Mouse (Mus musculus) limb, embryonic 10.5 days (tissue): ENCODE data around the gene Tyk2. TPM values are rescaled to one million over a fixed set of nuclear protein-coding genes. Genes with fewer than 3 reads are reported as not detected.

Source experiments
- DNase-seq: peaks from one replicate; pipeline ENCODE4 v3.0.0-alpha.2; 2017; ENCODE audit warnings: low spot score
- H3K27ac ChIP-seq: fragments of 300-500 bp; sonication (generic); 2 replicates; pipeline ENCODE4 v1.5.1; 2016; ENCODE audit warnings: mild to moderate bottlenecking
- H3K27me3 ChIP-seq: fragments of 300-500 bp; sonication (generic); 2 replicates; pipeline ENCODE4 v1.6.1; 2016; ENCODE audit warnings: low read depth, mild to moderate bottlenecking; ENCODE audit not compliant: poor library complexity, severe bottlenecking
- H3K36me3 ChIP-seq: fragments of 300-500 bp; sonication (generic); 2 replicates; pipeline ENCODE4 v1.6.1; 2016; ENCODE audit warnings: mild to moderate bottlenecking, moderate library complexity
- H3K4me1 ChIP-seq: fragments of 300-500 bp; sonication (generic); 2 replicates; pipeline ENCODE4 v1.6.1; 2016
- H3K4me3 ChIP-seq: fragments of 300-500 bp; sonication (generic); 2 replicates; pipeline ENCODE4 v1.5.1; 2016; ENCODE audit warnings: mild to moderate bottlenecking, moderate library complexity
- H3K9me3 ChIP-seq: fragments of 300-500 bp; sonication (generic); replicated peaks from 2 replicates; pipeline ENCODE4 v1.6.1; 2016; ENCODE audit warnings: mild to moderate bottlenecking
- WGBS: fragments of 180-500 bp; shearing (Covaris S2); methylation state at CpG from one replicate; pipeline ENCODE4 v1.1.7; 2016; 5-methylcytosine and 5-hydroxymethylcytosine counted together
- polyA plus RNA-seq: library from polyadenylated mRNA; unstranded; fragments of >200 nt; fragmentation: Nextera tagmentation; extraction: Ambion mirVana; gene quantifications from 2 replicates; pipeline ENCODE4 v1.2.1, GENCODE M21; 2016

Tyk2 gene
- polyA plus RNA-seq, 1 experiment from 2014 or later: 15.3 TPM

- H3K36me3 ChIP-seq: no peaks in the 10 kb centered on the region
- no peak overlapping the region for H3K27ac ChIP-seq
- WGBS: 33% methylated on average over 11 of the region's 11 CpGs
- H3K27me3 ChIP-seq: peaks cover 70% of the 10 kb centered on the region
- H3K9me3 ChIP-seq: no peaks in the 10 kb centered on the region
- no peak for DNase-seq
- peak overlapping the region; percentile 34 for H3K4me3 ChIP-seq
- H3K4me1 ChIP-seq: peaks cover 58% of the 10 kb centered on the region
Measured at GRCm38 (mm10) chr9:21163086-21164050, 32.3 kb upstream of the Tyk2 start.

GRCm38 (mm10) chr9:21161209-21161909, 30.3 kb upstream of the Tyk2 start:
- Histone ChIP-seq H3K9me3 (no peaks in the 10 kb centered on the region), H3K4me3 (peak overlapping the region; percentile 63), H3K27ac (peak overlapping the region; percentile 84), H3K4me1 (peaks cover 38% of the 10 kb centered on the region), H3K27me3 (peaks cover 60% of the 10 kb centered on the region), H3K36me3 (no peaks in the 10 kb centered on the region)
- under 1% methylated on average over 52 of the region's 52 CpGs for WGBS
- peak; percentile 92 for DNase-seq

GRCm38 (mm10) chr9:21154787-21155186, 23.7 kb upstream of the Tyk2 start:
- peaks cover 26% of the 10 kb centered on the region for H3K4me1 ChIP-seq
- H3K27me3 ChIP-seq: no peaks in the 10 kb centered on the region
- WGBS: 91% methylated on average over 3 of the region's 3 CpGs

GRCm38 (mm10) chr9:21153833-21154232, 22.8 kb upstream of the Tyk2 start:
- Histone ChIP-seq H3K4me1 (peaks cover 31% of the 10 kb centered on the region), H3K27me3 (no peaks in the 10 kb centered on the region), H3K27ac (peak overlapping the region; percentile 80), H3K36me3 (no peaks in the 10 kb centered on the region), H3K4me3 (peak overlapping the region; percentile 51), H3K9me3 (no peaks in the 10 kb centered on the region)
- WGBS: 10% methylated on average over 5 of the region's 5 CpGs
- DNase-seq: peak; percentile 57

More at GRCm38 (mm10) chr9:21154787-21155186, 23.7 kb upstream of the Tyk2 start:
- DNase-seq: no peak
- Histone ChIP-seq H3K27ac (no peak overlapping the region), H3K36me3 (no peaks in the 10 kb centered on the region), H3K4me3 (no peak overlapping the region), H3K9me3 (no peaks in the 10 kb centered on the region)

- peak; percentile 50 for DNase-seq
- Histone ChIP-seq H3K4me1 (peaks cover 36% of the 10 kb centered on the region), H3K27me3 (no peaks in the 10 kb centered on the region), H3K36me3 (peaks cover 1% of the 10 kb centered on the region), H3K4me3 (peak overlapping the region; percentile 51), H3K9me3 (no peaks in the 10 kb centered on the region), H3K27ac (peak overlapping the region; percentile 80)
- 8% methylated on average over 12 of the region's 12 CpGs for WGBS
Measured at GRCm38 (mm10) chr9:21153331-21153730, 22.3 kb upstream of the Tyk2 start.

GRCm38 (mm10) chr9:21152715-21153114, 21.7 kb upstream of the Tyk2 start:
- Histone ChIP-seq H3K36me3 (peaks cover 7% of the 10 kb centered on the region), H3K9me3 (no peaks in the 10 kb centered on the region), H3K4me1 (peaks cover 42% of the 10 kb centered on the region), H3K4me3 (peak overlapping the region; percentile 51), H3K27me3 (no peaks in the 10 kb centered on the region), H3K27ac (no peak overlapping the region; the same call in 1 of the 2 replicates)
- 4% methylated on average over 11 of the region's 11 CpGs for WGBS
- DNase-seq: peak; percentile 71

- H3K4me1 ChIP-seq: peaks cover 60% of the 10 kb centered on the region
- H3K4me3 ChIP-seq: peak within 1 kb of the TSS; percentile 88
- peak within 1 kb of the TSS; percentile 92 for H3K27ac ChIP-seq
- WGBS: 7% methylated on average over 56 of the region's 56 CpGs
- H3K36me3 ChIP-seq: peaks cover 33% of the 10 kb centered on the region
- H3K9me3 ChIP-seq: no peaks in the 10 kb centered on the region
- peak; percentile 99 for DNase-seq
- H3K27me3 ChIP-seq: no peaks in the 10 kb centered on the region
Measured at GRCm38 (mm10) chr9:21149654-21150419, 18.8 kb upstream of the Tyk2 start, which contains the start of gene Cdc37. Gene Cdc37, minus strand, starts transcription at chr9:21149982.

GRCm38 (mm10) chr9:21149077-21149653, 18.1 kb upstream of the Tyk2 start:
- WGBS: 13% methylated on average over 8 of the region's 8 CpGs

GRCm38 (mm10) chr9:21148427-21148826, 17.4 kb upstream of the Tyk2 start:
- H3K27ac ChIP-seq: no peak overlapping the region
- H3K36me3 ChIP-seq: peaks cover 47% of the 10 kb centered on the region
- no peaks in the 10 kb centered on the region for H3K27me3 ChIP-seq
- peak overlapping the region; percentile 88 for H3K4me3 ChIP-seq
- peaks cover 49% of the 10 kb centered on the region for H3K4me1 ChIP-seq
- DNase-seq: no peak
- H3K9me3 ChIP-seq: no peaks in the 10 kb centered on the region

More at GRCm38 (mm10) chr9:21149077-21149653, 18.1 kb upstream of the Tyk2 start:
- Histone ChIP-seq H3K27ac (peak overlapping the region; percentile 92), H3K4me3 (peak overlapping the region; percentile 88), H3K36me3 (peaks cover 40% of the 10 kb centered on the region), H3K9me3 (no peaks in the 10 kb centered on the region), H3K4me1 (peaks cover 56% of the 10 kb centered on the region), H3K27me3 (no peaks in the 10 kb centered on the region)
- DNase-seq: no peak

- Histone ChIP-seq H3K9me3 (no peaks in the 10 kb centered on the region), H3K4me1 (peaks cover 37% of the 10 kb centered on the region), H3K27me3 (no peaks in the 10 kb centered on the region), H3K27ac (peak overlapping the region; percentile 81), H3K4me3 (peak overlapping the region; percentile 88), H3K36me3 (peaks cover 64% of the 10 kb centered on the region)
- whole genome bisulfite sequencing: 51% methylated on average over 10 of the region's 10 CpGs
- DNase-seq: peak; percentile 69
Measured at GRCm38 (mm10) chr9:21146722-21147121, 15.7 kb upstream of the Tyk2 start.

GRCm38 (mm10) chr9:21145431-21145830, 14.4 kb upstream of the Tyk2 start:
- no peaks in the 10 kb centered on the region for H3K27me3 ChIP-seq
- no peak for DNase-seq
- H3K4me3 ChIP-seq: no peak overlapping the region
- H3K9me3 ChIP-seq: no peaks in the 10 kb centered on the region
- 97% methylated on average over 4 of the region's 4 CpGs for WGBS
- H3K4me1 ChIP-seq: peaks cover 37% of the 10 kb centered on the region
- no peak overlapping the region for H3K27ac ChIP-seq
- H3K36me3 ChIP-seq: peaks cover 77% of the 10 kb centered on the region

- Histone ChIP-seq H3K36me3 (peaks cover 88% of the 10 kb centered on the region), H3K9me3 (no peaks in the 10 kb centered on the region), H3K4me3 (no peak overlapping the region), H3K27me3 (no peaks in the 10 kb centered on the region), H3K4me1 (peaks cover 32% of the 10 kb centered on the region), H3K27ac (no peak overlapping the region)
- 92% methylated on average over 3 of the region's 3 CpGs for WGBS
- no peak for DNase-seq
Measured at GRCm38 (mm10) chr9:21144361-21144760, 13.3 kb upstream of the Tyk2 start.
